8 mouse cellular contexts compared by ENCODE assay signal in the genomic region with DNA sequence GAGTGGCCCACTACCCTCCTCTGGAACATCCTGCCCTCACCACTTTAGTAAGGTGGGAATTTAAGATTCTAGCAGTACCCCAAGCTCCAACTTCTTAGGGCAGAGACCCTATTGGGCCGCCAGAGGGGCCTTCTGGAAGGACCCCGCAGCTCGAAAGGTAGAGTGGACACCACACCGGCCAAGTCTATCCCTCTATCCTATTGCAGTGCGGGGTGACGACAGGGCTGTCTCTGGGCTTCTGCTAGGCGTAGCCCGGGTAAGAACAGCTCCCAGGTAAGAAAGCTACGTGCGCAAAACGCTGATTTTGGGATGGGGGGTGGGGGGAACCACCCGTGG. TPM values are rescaled to one million over a fixed set of nuclear protein-coding genes. Genes with fewer than 3 reads are reported as not detected.
DNase-seq lines count a peak whose midpoint lies in the region; ATAC-seq lines count a peak whose summit lies in the region.

No protein-coding gene starts in this region.

- no peak overlapping the region for H3K27ac ChIP-seq in heart, embryonic 15.5 days
- no peak overlapping the region for H3K27ac ChIP-seq in brown adipose tissue, adult 24 weeks (replicated peaks; ENCODE audit: low read depth, low read length)
- peak overlapping the region; percentile 90; the same call in 1 of the 2 replicates for H3K27ac ChIP-seq in hindbrain, embryonic 10.5 days
- H3K27ac ChIP-seq in midbrain, embryonic 11.5 days (ENCODE audit: low read depth, low read length), result no peak overlapping the region

- H3K9ac ChIP-seq in heart, embryonic 15.5 days, result peak overlapping the region; percentile 65
- H3K9ac ChIP-seq in midbrain, embryonic 11.5 days (ENCODE audit: low read length), result peak overlapping the region; percentile 74

- H3K4me3 ChIP-seq in heart, embryonic 15.5 days, result peak overlapping the region; percentile 61
- peak overlapping the region; percentile 53; the same call in 1 of the 2 replicates for H3K4me3 ChIP-seq in brown adipose tissue, adult 24 weeks (ENCODE audit: insufficient read depth, low read depth, low read length)
- peak overlapping the region; percentile 68 for H3K4me3 ChIP-seq in hindbrain, embryonic 10.5 days
- H3K4me3 ChIP-seq in midbrain, embryonic 11.5 days (ENCODE audit: low read depth, low read length), result peak overlapping the region; percentile 39

- 24% methylated on average over 12 of the region's 12 CpGs for WGBS in heart, embryonic 15.5 days
- WGBS in hindbrain, embryonic 10.5 days, result 4% methylated on average over 12 of the region's 12 CpGs
- 5% methylated on average over 12 of the region's 12 CpGs for WGBS in midbrain, embryonic 11.5 days

- ATAC-seq in heart, embryonic 15.5 days (replicated peaks; ENCODE audit: insufficient number of reproducible peaks, insufficient read depth, low FRiP score, low read depth), result no peak
- ATAC-seq in midbrain, embryonic 11.5 days (ENCODE audit: low FRiP score), result peak; percentile 45

- no peak for DNase-seq in heart, postnatal 10 days
- peak; percentile 32 for DNase-seq in hindbrain, embryonic 10.5 days (ENCODE audit: low spot score)
- peak; percentile 89 for DNase-seq in midbrain, embryonic 11.5 days (ENCODE audit: low spot score, missing footprints)
- no peak for DNase-seq in right cerebral cortex, postnatal 25 days
- DNase-seq in T-cell, adult 2 months (ENCODE audit: low spot score), result no peak
- DNase-seq in adrenal gland, postnatal 4 days (ENCODE audit: low spot score in 2 of 2), result no peak

- no peaks in the 10 kb centered on the region for H3K9me3 ChIP-seq in heart, embryonic 15.5 days (replicated peaks)
- no peaks in the 10 kb centered on the region for H3K9me3 ChIP-seq in hindbrain, embryonic 10.5 days
- no peaks in the 10 kb centered on the region for H3K9me3 ChIP-seq in midbrain, embryonic 11.5 days (ENCODE audit: control insufficient read depth, low read length)

- H3K27me3 ChIP-seq in heart, embryonic 15.5 days, result no peaks in the 10 kb centered on the region
- H3K27me3 ChIP-seq in hindbrain, embryonic 10.5 days (ENCODE audit: insufficient read depth, poor library complexity, severe bottlenecking), result peaks cover 40% of the 10 kb centered on the region
- H3K27me3 ChIP-seq in midbrain, embryonic 11.5 days (ENCODE audit: control insufficient read depth, insufficient read depth, low read length), result 0 out of 2 replicates have a peak, but pooled peaks cover 5% of the 10 kb centered on the region

- H3K4me2 ChIP-seq in heart, embryonic 15.5 days, result peak overlapping the region; percentile 100
- H3K4me2 ChIP-seq in midbrain, embryonic 11.5 days, result peak overlapping the region; percentile 75

- peaks cover 14% of the 10 kb centered on the region for H3K4me1 ChIP-seq in heart, embryonic 15.5 days (replicated peaks)
- no peaks in the 10 kb centered on the region for H3K4me1 ChIP-seq in brown adipose tissue, adult 24 weeks (ENCODE audit: control insufficient read depth, insufficient read depth, insufficient read length, low read length)
- H3K4me1 ChIP-seq in hindbrain, embryonic 10.5 days (replicated peaks), result peaks cover 26% of the 10 kb centered on the region
- H3K4me1 ChIP-seq in midbrain, embryonic 11.5 days (ENCODE audit: control insufficient read depth, insufficient read depth, low read length), result peaks cover 6% of the 10 kb centered on the region; the same call in 1 of the 2 replicates

- no peaks in the 10 kb centered on the region for H3K36me3 ChIP-seq in heart, embryonic 15.5 days
- H3K36me3 ChIP-seq in hindbrain, embryonic 10.5 days, result no peaks in the 10 kb centered on the region
- no peaks in the 10 kb centered on the region for H3K36me3 ChIP-seq in midbrain, embryonic 11.5 days (ENCODE audit: control insufficient read depth, insufficient read depth, low read length)

- intact Hi-C loops in heart, postnatal 10 days (cut with DNase I), result no loop called here

RNA-seq across cellular contexts. Expression of a gene that starts 56.5 kb away (rescaled TPM):
- 111 and 118 TPM in 2 replicates for polyA plus RNA-seq in heart, embryonic 15.5 days (2015; fragmentation: Nextera tagmentation; extraction: Ambion mirVana)
- 10 to 100 TPM; 74.8 to 82.0 TPM for total RNA-seq in heart, postnatal 10 days (2021)
- polyA plus RNA-seq in brown adipose tissue, adult 24 weeks (2012; ENCODE audit: insufficient read depth, insufficient read length, missing spikeins), result 100 and 126 TPM in 2 replicates
- 239 and 256 TPM in 2 replicates for polyA plus RNA-seq in hindbrain, embryonic 10.5 days (2016; fragmentation: Nextera tagmentation; extraction: Ambion mirVana)
- 269 and 271 TPM in 2 replicates for polyA plus RNA-seq in midbrain, embryonic 11.5 days (2014; fragmentation: Nextera tagmentation; extraction: Ambion mirVana)
- total RNA-seq in adrenal gland, postnatal 4 days (2021), result 100 to 1,000 TPM in 1 of 2 experiments, 10 to 100 TPM in 1; 99.1 to 101 TPM

Comparison
In these comparisons a context has a peak if more than half of its experiments do, and no peak if none do; other contexts are left out.
1. DNase-seq: peak in hindbrain, embryonic 10.5 days (single experiment) and midbrain, embryonic 11.5 days (single experiment); none in heart, postnatal 10 days (0 of 2), right cerebral cortex, postnatal 25 days (single experiment), T-cell, adult 2 months (single experiment) and adrenal gland, postnatal 4 days (0 of 2).
2. Peak in every context shown above with its lines, with median percentiles within 50 percentile points of each other: H3K4me3 ChIP-seq.